Mouse (Mus musculus) stomach, postnatal 0 days (tissue): ENCODE data around the gene Tox2.

ENCODE experiments used
- CTCF ChIP-seq: IDR thresholded peaks from 2 replicates; pipeline ENCODE4 v1.5.1; 2016; ENCODE audit warnings: antibody characterized with exemption, low read depth, mild to moderate bottlenecking, moderate library complexity
- EP300 ChIP-seq: optimal IDR thresholded peaks from 2 replicates; pipeline ENCODE3; 2016; ENCODE audit warnings: antibody characterized with exemption

DNA sequence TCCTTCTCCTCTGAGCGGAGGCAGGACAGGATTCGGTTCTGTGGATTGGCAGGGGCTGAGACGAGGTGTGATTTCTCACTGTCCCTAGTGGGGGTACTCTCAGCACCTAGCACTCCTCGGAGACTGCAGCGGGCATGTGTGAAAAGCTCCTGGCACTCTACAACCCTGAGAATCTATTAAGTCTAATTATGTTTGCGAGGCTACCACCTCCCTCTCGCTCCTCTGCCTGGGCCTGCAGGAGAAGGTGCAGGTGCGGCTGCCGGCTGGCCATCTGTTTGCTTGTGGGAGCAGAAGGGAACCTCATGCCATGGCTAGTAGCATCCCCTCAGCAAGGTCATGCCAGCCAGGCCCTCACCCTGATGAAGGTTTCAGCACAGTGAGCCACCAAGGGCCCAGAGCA lies 100.1 kb downstream of the Tox2 start:
- TF ChIP-seq CTCF = no peak
- TF ChIP-seq EP300 = no peak
